Mouse (Mus musculus): ENCODE measurements around the gene Pir. TPM values are rescaled to one million over a fixed set of nuclear protein-coding genes. Genes with fewer than 3 reads are reported as not detected.

Pir gene
- total RNA-seq, 2 experiments from 2014 or later = not detected

GRCm38 (mm10) chrX:164419471-164419939, 150.3 kb downstream of the Pir start, which contains the start of gene Piga:
Gene Piga, plus strand, starts transcription at chrX:164419787.
- peak; percentile 98 for ATAC-seq (replicated peaks; ENCODE audit: poor library complexity, severe bottlenecking)

GRCm38 (mm10) chrX:164419955-164420354, 150.8 kb downstream of the Pir start:
- peak; percentile 10; the same call in 1 of the 2 replicates for ATAC-seq (replicated peaks; ENCODE audit: poor library complexity, severe bottlenecking)

GRCm38 (mm10) chrX:164420518-164420917, 151.3 kb downstream of the Pir start:
- no peak for ATAC-seq (replicated peaks; ENCODE audit: poor library complexity, severe bottlenecking)

Other genes starting within 250 kb of the Pir start
- gene Car5b, start 241.4 kb upstream of the Pir start, total RNA-seq (2014; fragmentation: Nextera tagmentation) = not detected in 2 replicates
- 0.43 TPM in 1 of 2 replicates, not detected in the other for gene Car5b, start 241.4 kb upstream of the Pir start, total RNA-seq (2017)
- 8.6 and 16.6 TPM in 2 replicates for gene Siah1b, start 192.9 kb upstream of the Pir start, total RNA-seq (2014; fragmentation: Nextera tagmentation)
- gene Siah1b, start 192.9 kb upstream of the Pir start, total RNA-seq (2017) = 13.1 and 17.0 TPM in 2 replicates
- gene Cltrn, start 180.5 kb upstream of the Pir start, total RNA-seq (2014; fragmentation: Nextera tagmentation) = not detected in 2 replicates
- not detected in 2 replicates for gene Cltrn, start 180.5 kb upstream of the Pir start, total RNA-seq (2017)
- not detected in 2 replicates for gene Ace2, start 130.0 kb upstream of the Pir start, total RNA-seq (2014; fragmentation: Nextera tagmentation)
- gene Ace2, start 130.0 kb upstream of the Pir start, total RNA-seq (2017) = not detected in 2 replicates
- 4.7 and 5.5 TPM in 2 replicates for gene Bmx, start 11.2 kb upstream of the Pir start, total RNA-seq (2014; fragmentation: Nextera tagmentation)
- 5.0 and 10.1 TPM in 2 replicates for gene Bmx, start 11.2 kb upstream of the Pir start, total RNA-seq (2017)
- gene Vegfd, start 104.0 kb downstream of the Pir start, total RNA-seq (2014; fragmentation: Nextera tagmentation) = not detected in 2 replicates
- gene Vegfd, start 104.0 kb downstream of the Pir start, total RNA-seq (2017) = not detected in 2 replicates
- 22.1 and 22.2 TPM in 2 replicates for gene Piga, start 150.4 kb downstream of the Pir start, total RNA-seq (2014; fragmentation: Nextera tagmentation)
- gene Piga, start 150.4 kb downstream of the Pir start, total RNA-seq (2017) = 15.0 and 19.9 TPM in 2 replicates
- gene Asb11, start 167.6 kb downstream of the Pir start, total RNA-seq (2014; fragmentation: Nextera tagmentation) = not detected in 2 replicates
- 0.72 TPM in 1 of 2 replicates, not detected in the other for gene Asb11, start 167.6 kb downstream of the Pir start, total RNA-seq (2017)
- not detected in 2 replicates for gene Asb9, start 237.0 kb downstream of the Pir start, total RNA-seq (2014; fragmentation: Nextera tagmentation)
- gene Asb9, start 237.0 kb downstream of the Pir start, total RNA-seq (2017) = not detected in 2 replicates